Mouse (Mus musculus) G1E (cell line): ENCODE data around the gene Irs2.

Experiments
- CTCF ChIP-seq: IDR thresholded peaks from 2 replicates; pipeline ENCODE4 v1.5.1; 2012; ENCODE audit warnings: low read depth, low read length, inconsistent platforms, mixed read lengths
- GATA1 ChIP-seq: IDR thresholded peaks from 2 replicates; pipeline ENCODE4 v1.6.1; 2012; ENCODE audit warnings: borderline replicate concordance, low read length, inconsistent platforms, mixed read lengths
- TAL1 ChIP-seq: conservative IDR thresholded peaks from 2 replicates; pipeline ENCODE4 v1.6.1; 2012; ENCODE audit warnings: low read depth, low read length, inconsistent platforms, mixed read lengths

DNA sequence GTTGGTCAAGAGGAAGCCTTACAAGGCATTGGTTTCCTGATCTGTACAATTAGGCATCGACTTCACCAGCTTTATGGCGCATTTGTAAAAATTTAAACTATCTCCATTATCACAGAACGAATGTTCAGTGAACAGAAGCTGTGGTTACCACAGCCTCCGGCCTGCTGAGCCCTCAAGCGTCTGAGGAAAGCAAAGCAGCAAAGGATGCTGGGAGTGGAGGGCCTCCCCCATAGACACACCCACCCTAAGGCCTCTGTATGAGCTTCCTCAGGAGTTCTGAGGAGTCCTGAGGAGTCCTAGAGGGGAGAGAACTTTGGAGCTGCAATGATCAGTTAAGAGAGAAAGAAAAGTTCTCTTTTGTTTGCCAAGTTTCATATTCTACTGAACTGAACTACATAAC is 36.7 kb downstream of the Irs2 start:
- no peak for TF ChIP-seq CTCF
- no peak for TF ChIP-seq GATA1
- no peak for TF ChIP-seq TAL1
